Mouse (Mus musculus) forebrain, embryonic 11.5 days (tissue): Measurements from ENCODE around the gene Dlg4. TPM values are rescaled to one million over a fixed set of nuclear protein-coding genes. Genes with fewer than 3 reads are reported as not detected.

ENCODE experiments used
- ATAC-seq: fragments of 200-750 bp; cut with Nextera tagmentation; replicated peaks from 2 replicates; pipeline ENCODE4 v1.8.0; 2017; ENCODE audit warnings: moderate TSS enrichment; ENCODE audit not compliant: low FRiP score
- DNase-seq: peaks from one replicate; pipeline ENCODE4 v3.0.0-alpha.2; 2017; ENCODE audit warnings: low spot score
- H3K27ac ChIP-seq: fragments of 300-500 bp; sonication (generic); 2 replicates; pipeline ENCODE4 v1.5.1; 2014; ENCODE audit warnings: low read depth, low read length
- H3K27me3 ChIP-seq: fragments of 300-500 bp; sonication (generic); 2 replicates; pipeline ENCODE4 v1.6.1; 2014; ENCODE audit warnings: mild to moderate bottlenecking, low read length, mixed read lengths; ENCODE audit not compliant: control insufficient read depth, insufficient read depth
- H3K36me3 ChIP-seq: fragments of 300-500 bp; sonication (generic); 2 replicates; pipeline ENCODE4 v1.6.1; 2014; ENCODE audit warnings: mild to moderate bottlenecking, low read length, moderate library complexity, mixed read lengths; ENCODE audit not compliant: control insufficient read depth, insufficient read depth
- H3K4me1 ChIP-seq: fragments of 300-500 bp; sonication (generic); replicated peaks from 2 replicates; pipeline ENCODE4 v1.6.1; 2014; ENCODE audit warnings: low read length, mixed read lengths; ENCODE audit not compliant: control insufficient read depth, insufficient read depth
- H3K4me2 ChIP-seq: fragments of 300-500 bp; sonication (generic); 2 replicates; pipeline ENCODE4 v1.6.1; 2014; ENCODE audit warnings: low read depth, mild to moderate bottlenecking, low read length, moderate library complexity, mixed read lengths; ENCODE audit not compliant: severe bottlenecking
- H3K4me3 ChIP-seq: fragments of 300-500 bp; sonication (generic); 2 replicates; pipeline ENCODE4 v1.5.1; 2014; ENCODE audit warnings: low read depth, low read length
- H3K9ac ChIP-seq: fragments of 300-500 bp; sonication (generic); 2 replicates; pipeline ENCODE4 v1.6.1; 2014; ENCODE audit warnings: low read length
- H3K9me3 ChIP-seq: fragments of 300-500 bp; sonication (generic); 2 replicates; pipeline ENCODE4 v1.6.1; 2016; ENCODE audit warnings: low read length, mixed read lengths; ENCODE audit not compliant: control insufficient read depth
- WGBS: fragments of 180-500 bp; shearing (Covaris S2); extraction: QIAGEN DNeasy Blood & Tissue Kit; methylation state at CpG from one replicate; pipeline ENCODE4 v1.1.7; 2014; 5-methylcytosine and 5-hydroxymethylcytosine counted together
- polyA plus RNA-seq: library from polyadenylated mRNA; unstranded; fragments of >200 nt; fragmentation: Nextera tagmentation; extraction: Ambion mirVana; gene quantifications from 2 replicates; pipeline ENCODE4 v1.2.1, GENCODE M21; 2014

Gene Dlg4
- polyA plus RNA-seq, 1 experiment from 2014 or later: 21.5 TPM

- ATAC-seq: peak; percentile 72
- Histone ChIP-seq H3K9ac (peak within 1 kb of the TSS; percentile 91), H3K27ac (peak within 1 kb of the TSS; percentile 99), H3K27me3 (no peaks in the 10 kb centered on the region), H3K36me3 (peaks cover 3% of the 10 kb centered on the region), H3K4me3 (peak within 1 kb of the TSS; percentile 89), H3K4me1 (peaks cover 16% of the 10 kb centered on the region), H3K9me3 (no peaks in the 10 kb centered on the region), H3K4me2 (peak within 1 kb of the TSS; percentile 93)
- DNase-seq: no peak
- WGBS: under 1% methylated on average over 34 of the region's 43 CpGs
Measured at GRCm38 (mm10) chr11:69981141-69981762, 35.5 kb upstream of the Dlg4 start, which contains the start of gene Ctdnep1. Gene Ctdnep1, plus strand, starts transcription at chr11:69981156.

GRCm38 (mm10) chr11:69982225-69982624 lies 34.5 kb upstream of the Dlg4 start, which contains the start of gene Elp5:
Gene Elp5, minus strand, starts transcription at chr11:69982517.
- peak within 1 kb of the TSS; percentile 91 for H3K9ac ChIP-seq

GRCm38 (mm10) chr11:69982877-69983276 lies 33.9 kb upstream of the Dlg4 start:
- no peaks in the 10 kb centered on the region for H3K27me3 ChIP-seq
- ATAC-seq: no peak
- WGBS: 38% methylated on average over 5 of the region's 5 CpGs
- H3K27ac ChIP-seq: no peak overlapping the region
- H3K9me3 ChIP-seq: no peaks in the 10 kb centered on the region
- peak overlapping the region; percentile 93; the same call in 1 of the 2 replicates for H3K4me2 ChIP-seq
- H3K4me1 ChIP-seq: peaks cover 16% of the 10 kb centered on the region
- DNase-seq: no peak
- peak overlapping the region; percentile 91 for H3K9ac ChIP-seq
- H3K4me3 ChIP-seq: peak overlapping the region; percentile 89; the same call in 1 of the 2 replicates
- peaks cover 3% of the 10 kb centered on the region; the same call in 1 of the 2 replicates for H3K36me3 ChIP-seq

More at GRCm38 (mm10) chr11:69982225-69982624, 34.5 kb upstream of the Dlg4 start, which contains the start of gene Elp5:
- no peak for DNase-seq
- Histone ChIP-seq H3K9me3 (no peaks in the 10 kb centered on the region), H3K4me2 (peak within 1 kb of the TSS; percentile 93), H3K4me1 (peaks cover 16% of the 10 kb centered on the region), H3K27ac (peak within 1 kb of the TSS; percentile 99), H3K4me3 (peak within 1 kb of the TSS; percentile 89), H3K36me3 (peaks cover 3% of the 10 kb centered on the region), H3K27me3 (no peaks in the 10 kb centered on the region)
- no peak for ATAC-seq
- WGBS: 57% methylated on average over 8 of the region's 8 CpGs

GRCm38 (mm10) chr11:69983377-69983776 lies 33.4 kb upstream of the Dlg4 start:
- Histone ChIP-seq H3K4me3 (no peak overlapping the region), H3K4me1 (peaks cover 16% of the 10 kb centered on the region), H3K27ac (no peak overlapping the region), H3K27me3 (no peaks in the 10 kb centered on the region), H3K9ac (no peak overlapping the region), H3K36me3 (peaks cover 3% of the 10 kb centered on the region; the same call in 1 of the 2 replicates), H3K4me2 (no peak overlapping the region), H3K9me3 (no peaks in the 10 kb centered on the region)
- 86% methylated on average over 4 of the region's 4 CpGs for WGBS
- DNase-seq (no peak), ATAC-seq (no peak)

GRCm38 (mm10) chr11:69984431-69984830 lies 32.3 kb upstream of the Dlg4 start:
- no peak overlapping the region for H3K9ac ChIP-seq
- no peak for ATAC-seq
- H3K36me3 ChIP-seq: peaks cover 6% of the 10 kb centered on the region; the same call in 1 of the 2 replicates
- H3K27ac ChIP-seq: no peak overlapping the region
- H3K4me3 ChIP-seq: no peak overlapping the region
- H3K4me1 ChIP-seq: peaks cover 15% of the 10 kb centered on the region
- WGBS: 91% methylated on average over 8 of the region's 8 CpGs
- no peak overlapping the region for H3K4me2 ChIP-seq
- no peak for DNase-seq
- no peaks in the 10 kb centered on the region for H3K9me3 ChIP-seq
- no peaks in the 10 kb centered on the region for H3K27me3 ChIP-seq

- Histone ChIP-seq H3K4me2 (no peak overlapping the region), H3K9ac (no peak overlapping the region), H3K4me1 (peaks cover 5% of the 10 kb centered on the region; the same call in 1 of the 2 replicates), H3K27me3 (no peaks in the 10 kb centered on the region), H3K36me3 (peaks cover 12% of the 10 kb centered on the region; the same call in 1 of the 2 replicates), H3K4me3 (no peak overlapping the region), H3K27ac (no peak overlapping the region), H3K9me3 (no peaks in the 10 kb centered on the region)
- ATAC-seq: no peak
- no peak for DNase-seq
- 87% methylated on average over 8 of the region's 8 CpGs for WGBS
Measured at GRCm38 (mm10) chr11:69989949-69990348, 26.8 kb upstream of the Dlg4 start.

- Histone ChIP-seq H3K9me3 (no peaks in the 10 kb centered on the region), H3K4me3 (peak within 1 kb of the TSS; percentile 65), H3K9ac (peak within 1 kb of the TSS; percentile 89), H3K36me3 (peaks cover 12% of the 10 kb centered on the region; the same call in 1 of the 2 replicates), H3K4me2 (peak within 1 kb of the TSS; percentile 62), H3K27ac (peak within 1 kb of the TSS; percentile 79), H3K4me1 (peaks cover 5% of the 10 kb centered on the region; the same call in 1 of the 2 replicates), H3K27me3 (no peaks in the 10 kb centered on the region)
- ATAC-seq: peak; percentile 57
- peak; percentile 97 for DNase-seq
- WGBS: under 1% methylated on average over 40 of the region's 40 CpGs
Measured at GRCm38 (mm10) chr11:69990850-69991691, 25.7 kb upstream of the Dlg4 start, which contains the start of gene Gabarap. Gene Gabarap, plus strand, starts transcription at chr11:69991143.

- peak overlapping the region; percentile 65 for H3K4me3 ChIP-seq
- DNase-seq: no peak
- no peaks in the 10 kb centered on the region for H3K9me3 ChIP-seq
- no peak for ATAC-seq
- peak overlapping the region; percentile 89 for H3K9ac ChIP-seq
- H3K4me1 ChIP-seq: peaks cover 5% of the 10 kb centered on the region; the same call in 1 of the 2 replicates
- H3K27me3 ChIP-seq: no peaks in the 10 kb centered on the region
- H3K36me3 ChIP-seq: peaks cover 12% of the 10 kb centered on the region; the same call in 1 of the 2 replicates
- H3K4me2 ChIP-seq: peak overlapping the region; percentile 62
- peak overlapping the region; percentile 79 for H3K27ac ChIP-seq
- under 1% methylated on average over 15 of the region's 15 CpGs for WGBS
Measured at GRCm38 (mm10) chr11:69991711-69992110, 25.0 kb upstream of the Dlg4 start.
